Mouse (Mus musculus): Measurements from ENCODE around the gene Inip. TPM values are rescaled to one million over a fixed set of nuclear protein-coding genes. Genes with fewer than 3 reads are reported as not detected.

Gene Inip
- polyA plus RNA-seq, 1 experiment, result 4.1 TPM

DNA sequence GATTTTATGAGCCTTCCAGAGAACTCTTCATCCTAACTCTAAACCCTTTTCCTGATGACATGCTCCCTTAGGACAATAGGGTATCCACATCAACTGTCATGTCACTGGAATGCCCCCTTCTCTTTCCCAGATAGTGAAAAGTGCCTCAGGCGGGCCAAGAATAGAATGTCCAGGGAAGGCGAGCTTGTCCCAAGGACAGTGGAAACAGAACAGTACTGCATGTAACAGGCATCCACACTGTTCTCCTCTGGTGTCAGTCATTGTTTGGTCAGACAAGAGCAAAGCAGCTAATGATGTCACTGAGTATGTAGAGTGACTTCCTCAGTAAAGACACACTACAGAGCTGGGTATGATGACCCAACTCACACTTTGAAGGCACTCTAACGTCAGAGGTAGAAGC lies 23.6 kb downstream of the Inip start:
- H3K4me1 ChIP-seq (ENCODE audit: control insufficient read depth, insufficient read depth, insufficient read length, low read length), result no peaks in the 10 kb centered on the region
- 71% methylated on average over 3 of the region's 3 CpGs for WGBS
- no peak overlapping the region for H3K27ac ChIP-seq (ENCODE audit: insufficient read depth, low read depth, low read length)
- H3K4me3 ChIP-seq (ENCODE audit: low read depth, low read length), result no peak overlapping the region
- TF ChIP-seq CTCF (IDR thresholded peaks at IDR 0.05; ENCODE audit: extremely low read depth, insufficient read length, insufficient replicate concordance, low read depth, low read length) (no peak), POLR2A (IDR thresholded peaks at IDR 0.05; ENCODE audit: low read depth, low read length) (no peak)
- no peaks in the 10 kb centered on the region for H3K27me3 ChIP-seq (ENCODE audit: control insufficient read depth, insufficient read depth, low read length)
- peaks cover 17% of the 10 kb centered on the region for H3K36me3 ChIP-seq (ENCODE audit: control insufficient read depth, insufficient read depth, low read length)

DNA sequence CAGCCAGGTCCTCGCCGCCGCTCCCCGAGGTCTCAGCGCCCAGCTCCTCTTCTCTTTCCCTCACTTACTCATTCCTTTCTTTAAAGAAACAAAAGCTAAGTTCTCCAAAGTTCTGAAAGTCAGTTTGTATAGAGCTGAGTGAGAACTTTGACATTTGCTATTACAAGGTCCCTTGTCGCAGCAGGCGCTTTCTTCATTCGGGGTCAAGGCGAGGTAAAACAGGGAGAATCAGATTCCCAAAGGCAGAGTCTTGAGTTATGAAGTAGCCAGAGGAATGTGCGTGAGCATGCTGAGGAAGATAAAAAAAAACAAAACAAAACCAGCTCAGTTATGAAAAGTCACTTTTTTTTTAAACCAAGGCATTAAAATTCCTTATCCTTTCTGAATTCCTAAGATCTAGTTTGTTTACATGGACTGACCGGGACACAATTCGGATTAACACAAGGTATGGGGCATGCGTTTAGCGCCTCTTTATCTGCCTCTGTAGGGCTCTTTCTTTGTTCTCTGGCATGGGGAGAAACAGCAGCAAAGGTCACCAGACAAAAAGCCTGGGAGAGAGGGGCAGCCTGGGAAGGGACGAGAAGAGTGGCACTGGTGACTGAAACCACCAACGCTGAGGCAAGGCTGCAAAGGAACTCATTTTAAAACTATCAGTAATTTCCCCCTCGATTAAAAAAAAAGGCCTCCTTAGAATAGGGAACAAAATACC lies 29.1 kb downstream of the Inip start:
- H3K4me3 ChIP-seq (ENCODE audit: low read depth, low read length), result no peak overlapping the region

DNA sequence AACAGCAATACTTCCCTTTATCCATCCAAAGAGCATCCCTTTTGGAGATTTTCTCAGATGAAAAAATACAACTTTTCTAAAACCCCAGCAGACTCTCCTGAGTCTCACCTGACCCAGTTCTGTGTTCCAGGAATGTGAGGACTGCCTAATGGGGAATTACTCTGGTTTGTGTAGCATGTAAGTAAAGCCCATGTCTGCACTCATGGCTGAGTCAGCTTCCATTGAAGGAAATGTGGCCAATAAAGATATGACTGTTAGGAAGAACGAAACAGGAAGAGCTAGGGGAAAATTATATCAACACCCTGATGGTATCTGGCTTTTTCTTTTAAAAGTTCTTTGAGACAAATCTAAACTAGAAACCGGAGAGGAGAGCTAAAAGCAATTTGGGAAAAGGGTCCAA lies 33.7 kb downstream of the Inip start:
- Histone ChIP-seq H3K27ac (ENCODE audit: insufficient read depth, low read depth, low read length) (no peak overlapping the region), H3K4me1 (ENCODE audit: control insufficient read depth, insufficient read depth, insufficient read length, low read length) (no peaks in the 10 kb centered on the region), H3K27me3 (ENCODE audit: control insufficient read depth, insufficient read depth, low read length) (no peaks in the 10 kb centered on the region), H3K4me3 (ENCODE audit: low read depth, low read length) (no peak overlapping the region), H3K36me3 (ENCODE audit: control insufficient read depth, insufficient read depth, low read length) (peaks cover 20% of the 10 kb centered on the region)
- TF ChIP-seq CTCF (IDR thresholded peaks at IDR 0.05; ENCODE audit: extremely low read depth, insufficient read length, insufficient replicate concordance, low read depth, low read length), result no peak
- TF ChIP-seq POLR2A (IDR thresholded peaks at IDR 0.05; ENCODE audit: low read depth, low read length), result no peak
- 62% methylated on average over 2 of the region's 2 CpGs for WGBS

More for the DNA sequence above, 29.1 kb downstream of the Inip start:
- whole genome bisulfite sequencing, result 85% methylated on average over 17 of the region's 17 CpGs
- Histone ChIP-seq H3K27ac (ENCODE audit: insufficient read depth, low read depth, low read length) (no peak overlapping the region), H3K27me3 (ENCODE audit: control insufficient read depth, insufficient read depth, low read length) (no peaks in the 10 kb centered on the region), H3K4me1 (ENCODE audit: control insufficient read depth, insufficient read depth, insufficient read length, low read length) (no peaks in the 10 kb centered on the region), H3K36me3 (ENCODE audit: control insufficient read depth, insufficient read depth, low read length) (peaks cover 38% of the 10 kb centered on the region)
- TF ChIP-seq CTCF (IDR thresholded peaks at IDR 0.05; ENCODE audit: extremely low read depth, insufficient read length, insufficient replicate concordance, low read depth, low read length) (no peak), POLR2A (IDR thresholded peaks at IDR 0.05; ENCODE audit: low read depth, low read length) (no peak)

DNA sequence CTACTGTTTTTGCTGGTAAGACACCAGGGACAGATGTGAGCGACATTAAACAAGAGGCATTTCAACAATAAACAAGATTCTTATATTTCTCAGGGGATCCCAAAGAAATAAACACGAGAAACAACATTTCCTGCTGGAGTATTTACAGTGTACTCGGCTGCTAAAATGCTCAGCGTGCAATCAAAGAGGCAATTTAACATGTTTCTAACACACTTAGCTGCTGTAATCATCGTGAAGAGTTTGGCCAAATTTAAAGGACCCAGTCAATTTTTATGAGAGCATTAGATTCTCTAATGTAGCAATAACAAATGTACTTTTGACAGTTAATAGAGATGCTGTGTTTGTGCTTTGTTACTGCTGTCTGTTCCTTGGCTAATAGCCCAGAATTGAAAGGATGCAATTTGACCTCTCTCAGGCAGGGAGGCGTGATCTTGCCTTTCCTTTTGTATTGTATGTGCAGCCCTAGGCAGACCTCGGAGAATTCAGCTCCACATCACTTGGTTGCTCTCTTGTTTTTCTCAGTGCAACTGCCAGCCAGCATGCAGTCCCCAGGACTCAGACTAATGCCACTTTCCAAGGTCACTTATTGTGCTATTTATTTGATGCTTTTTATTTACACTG lies 35.9 kb downstream of the Inip start:
- Histone ChIP-seq H3K36me3 (ENCODE audit: control insufficient read depth, insufficient read depth, low read length) (peaks cover 6% of the 10 kb centered on the region; the same call in 1 of the 2 replicates), H3K27ac (ENCODE audit: insufficient read depth, low read depth, low read length) (no peak overlapping the region), H3K4me1 (ENCODE audit: control insufficient read depth, insufficient read depth, insufficient read length, low read length) (peaks cover 2% of the 10 kb centered on the region; the same call in 1 of the 2 replicates), H3K4me3 (ENCODE audit: low read depth, low read length) (no peak overlapping the region), H3K27me3 (ENCODE audit: control insufficient read depth, insufficient read depth, low read length) (no peaks in the 10 kb centered on the region)
- 29% methylated on average over 7 of the region's 7 CpGs for WGBS
- no peak for TF ChIP-seq CTCF (IDR thresholded peaks at IDR 0.05; ENCODE audit: extremely low read depth, insufficient read length, insufficient replicate concordance, low read depth, low read length)
- no peak for TF ChIP-seq POLR2A (IDR thresholded peaks at IDR 0.05; ENCODE audit: low read depth, low read length)

DNA sequence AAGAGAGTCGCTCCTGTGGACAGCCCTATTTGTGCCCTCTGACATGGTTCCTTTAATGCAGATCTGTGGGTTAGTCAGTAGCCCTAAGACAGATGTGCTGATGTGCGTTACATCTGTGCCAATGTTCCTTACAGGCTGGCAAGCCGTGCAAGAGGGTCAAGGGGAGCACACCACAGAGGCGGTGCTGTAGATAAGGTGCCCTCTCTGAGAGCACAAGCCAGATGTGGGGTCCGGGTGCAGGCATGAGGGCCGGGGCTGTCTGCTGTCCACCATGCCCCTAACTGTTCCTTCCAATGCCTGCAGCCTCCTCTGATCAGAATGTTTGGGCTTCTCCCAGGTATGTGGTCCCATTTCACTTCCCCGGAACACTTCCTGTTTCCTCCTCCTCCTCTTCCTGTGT lies 36.4 kb downstream of the Inip start:
- WGBS, result 66% methylated on average over 7 of the region's 7 CpGs
- Histone ChIP-seq H3K36me3 (ENCODE audit: control insufficient read depth, insufficient read depth, low read length) (0 out of 2 replicates have a peak, but pooled peaks cover 3% of the 10 kb centered on the region), H3K4me3 (ENCODE audit: low read depth, low read length) (no peak overlapping the region), H3K27me3 (ENCODE audit: control insufficient read depth, insufficient read depth, low read length) (no peaks in the 10 kb centered on the region), H3K27ac (ENCODE audit: insufficient read depth, low read depth, low read length) (no peak overlapping the region), H3K4me1 (ENCODE audit: control insufficient read depth, insufficient read depth, insufficient read length, low read length) (peaks cover 4% of the 10 kb centered on the region; the same call in 1 of the 2 replicates)
- TF ChIP-seq CTCF (IDR thresholded peaks at IDR 0.05; ENCODE audit: extremely low read depth, insufficient read length, insufficient replicate concordance, low read depth, low read length) (no peak), POLR2A (IDR thresholded peaks at IDR 0.05; ENCODE audit: low read depth, low read length) (no peak)

DNA sequence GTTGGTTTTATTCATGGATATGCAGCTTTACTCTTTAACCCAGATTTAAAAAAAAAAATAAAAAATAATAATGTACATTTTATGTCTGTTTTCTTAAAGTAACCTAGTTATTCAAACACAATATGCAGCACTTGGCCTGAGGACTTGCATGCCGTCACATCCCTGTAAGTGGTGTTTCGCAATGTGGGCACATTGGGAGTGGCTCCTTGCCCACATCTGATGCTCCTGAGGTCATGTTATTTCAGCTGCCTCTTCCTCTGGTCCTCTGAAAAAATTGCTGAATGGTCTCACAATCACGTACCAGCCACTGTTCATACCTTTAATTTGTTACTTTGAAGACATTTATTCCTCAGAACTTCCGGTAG lies 40.0 kb downstream of the Inip start:
- Histone ChIP-seq H3K4me1 (ENCODE audit: control insufficient read depth, insufficient read depth, insufficient read length, low read length) (peaks cover 4% of the 10 kb centered on the region; the same call in 1 of the 2 replicates), H3K36me3 (ENCODE audit: control insufficient read depth, insufficient read depth, low read length) (no peaks in the 10 kb centered on the region), H3K27me3 (ENCODE audit: control insufficient read depth, insufficient read depth, low read length) (no peaks in the 10 kb centered on the region), H3K4me3 (ENCODE audit: low read depth, low read length) (no peak overlapping the region), H3K27ac (ENCODE audit: insufficient read depth, low read depth, low read length) (no peak overlapping the region)
- 50% methylated on average over 4 of the region's 4 CpGs for WGBS
- TF ChIP-seq CTCF (IDR thresholded peaks at IDR 0.05; ENCODE audit: extremely low read depth, insufficient read length, insufficient replicate concordance, low read depth, low read length) (no peak), POLR2A (IDR thresholded peaks at IDR 0.05; ENCODE audit: low read depth, low read length) (no peak)

DNA sequence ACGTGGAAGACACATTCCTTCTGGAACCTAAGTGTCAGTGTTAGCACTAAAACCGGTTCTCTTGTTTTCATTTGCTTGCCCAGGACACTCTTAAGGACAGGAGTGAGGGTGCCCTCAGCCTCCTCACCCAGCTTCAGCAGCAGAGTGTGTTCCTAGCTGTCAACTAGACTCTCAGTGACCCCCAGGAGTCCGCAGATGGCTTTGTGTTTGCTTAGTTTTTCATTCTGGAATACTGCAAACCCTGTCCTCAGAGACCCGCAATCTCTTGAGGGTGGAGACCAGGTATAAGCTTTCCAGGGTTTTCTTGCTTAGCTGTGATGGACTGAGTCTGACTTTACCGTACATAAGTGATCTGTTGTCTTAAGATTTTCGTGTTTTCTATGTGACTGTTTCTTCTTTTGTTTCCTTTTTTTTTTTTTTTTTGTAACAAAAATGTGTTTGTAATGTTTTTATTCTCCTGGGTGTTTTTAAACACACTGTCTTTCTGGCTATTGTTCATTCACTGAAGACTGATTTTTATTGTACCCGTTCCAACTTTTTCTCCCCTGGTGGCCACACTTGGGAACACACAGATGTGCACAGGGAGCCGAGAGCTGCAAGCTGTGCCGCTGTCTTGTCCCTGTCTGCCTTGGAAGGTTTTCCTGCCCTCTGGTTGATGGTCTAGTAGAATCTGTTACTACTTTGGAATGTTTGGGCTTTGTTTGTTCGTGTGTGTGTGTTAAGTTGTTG lies 40.6 kb downstream of the Inip start:
- Histone ChIP-seq H3K4me3 (ENCODE audit: low read depth, low read length) (no peak overlapping the region), H3K4me1 (ENCODE audit: control insufficient read depth, insufficient read depth, insufficient read length, low read length) (peaks cover 4% of the 10 kb centered on the region; the same call in 1 of the 2 replicates), H3K27me3 (ENCODE audit: control insufficient read depth, insufficient read depth, low read length) (no peaks in the 10 kb centered on the region), H3K27ac (ENCODE audit: insufficient read depth, low read depth, low read length) (no peak overlapping the region), H3K36me3 (ENCODE audit: control insufficient read depth, insufficient read depth, low read length) (no peaks in the 10 kb centered on the region)
- TF ChIP-seq POLR2A (IDR thresholded peaks at IDR 0.05; ENCODE audit: low read depth, low read length), result no peak
- TF ChIP-seq CTCF (IDR thresholded peaks at IDR 0.05; ENCODE audit: extremely low read depth, insufficient read length, insufficient replicate concordance, low read depth, low read length), result peak; percentile 43; the same call in 1 of the 2 replicates
- 40% methylated on average over 10 of the region's 10 CpGs for WGBS

Data from small intestine, adult 2 months (tissue).